Mouse (Mus musculus): ENCODE data around the gene Nr6a1.

- TF ChIP-seq POLR2A (IDR thresholded peaks at IDR 0.05; ENCODE audit: control insufficient read depth, extremely low read depth, insufficient read depth, low read length, poor library complexity): no peak
- TF ChIP-seq CTCF (IDR thresholded peaks at IDR 0.05; ENCODE audit: borderline replicate concordance, control insufficient read depth, extremely low read depth, insufficient read depth, low read length, poor library complexity): no peak
Measured at GRCm38 (mm10) chr2:38774936-38775335, 152.6 kb downstream of the Nr6a1 start.
